Mouse (Mus musculus): ENCODE measurements around the gene Numb. TPM values are rescaled to one million over a fixed set of nuclear protein-coding genes. Genes with fewer than 3 reads are reported as not detected.
A peak's percentile ranks its signal among the peaks of the same experiment; 100 is the strongest.

Numb gene
- total RNA-seq, 1 experiment, result 17.2 TPM

DNA sequence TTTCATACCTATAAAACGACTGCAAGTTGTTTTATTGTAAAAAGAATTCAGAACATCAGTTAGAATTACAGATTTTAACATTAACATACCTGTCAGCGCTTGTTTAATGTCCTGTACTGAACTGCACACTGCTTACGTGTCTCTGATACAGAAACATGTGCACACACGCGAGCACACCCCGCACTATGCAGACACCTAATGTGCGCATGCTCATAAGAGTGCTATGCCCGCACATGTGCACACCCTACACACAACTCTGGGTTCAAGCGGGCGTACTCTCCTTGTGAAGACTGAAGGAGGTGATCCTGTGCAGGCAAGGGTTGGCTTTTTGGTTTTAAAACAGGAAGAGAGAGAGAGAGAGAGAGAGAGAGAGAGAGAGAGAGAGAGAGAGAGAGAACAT, 157.2 kb downstream of the Numb start:
- Histone ChIP-seq H3K4me3 (ENCODE audit: insufficient read depth in 1 of 2, low read depth in 1 of 2, low read length in 2 of 2, poor library complexity in 1 of 2, severe bottlenecking in 1 of 2) (no peak overlapping the region), H3K9ac (ENCODE audit: insufficient read depth, low read depth, low read length, poor library complexity, severe bottlenecking) (no peak overlapping the region), H3K36me3 (ENCODE audit: control insufficient read depth, insufficient read depth, low read length, poor library complexity, severe bottlenecking) (no peaks in the 10 kb centered on the region), H3K4me1 (ENCODE audit: control insufficient read depth in 2 of 2, insufficient read depth in 2 of 2, low read length in 2 of 2, poor library complexity in 1 of 2) (no peaks in the 10 kb centered on the region; a peak in 1 of 4 replicates), H3K9me3 (ENCODE audit: control insufficient read depth, insufficient read depth, low read depth, low read length) (no peaks in the 10 kb centered on the region), H3K27ac (ENCODE audit: insufficient read depth, low read depth, low read length, poor library complexity, severe bottlenecking) (no peak overlapping the region)
- no peak for DNase-seq (ENCODE audit: low read depth, low spot score)
- no peak for TF ChIP-seq HCFC1 (IDR thresholded peaks at IDR 0.05; ENCODE audit: borderline replicate concordance, insufficient read depth, low read length)
- in situ Hi-C loops (cut with MboI; ENCODE audit: low sequenced_read_pairs in 2 of 2, unreplicated experiment in 2 of 2), result no loop called here

DNA sequence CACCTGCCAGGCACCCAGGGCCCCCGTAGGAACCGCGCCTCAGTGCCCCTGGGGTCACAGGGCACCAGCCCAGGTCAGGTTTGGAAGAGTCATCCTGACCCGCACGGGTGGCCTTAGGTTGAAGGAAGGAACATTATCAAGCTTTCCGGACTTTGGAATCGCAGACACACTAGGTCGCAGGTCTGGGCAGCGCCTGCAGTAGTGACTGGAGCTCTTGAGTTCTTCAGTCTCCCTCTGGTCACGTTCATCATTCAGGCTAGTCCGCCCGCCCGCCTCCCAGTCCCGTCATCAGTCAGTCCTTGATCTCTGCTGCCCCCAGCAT, 157.7 kb downstream of the Numb start:
- no peak for DNase-seq (ENCODE audit: low read depth, low spot score)

DNA sequence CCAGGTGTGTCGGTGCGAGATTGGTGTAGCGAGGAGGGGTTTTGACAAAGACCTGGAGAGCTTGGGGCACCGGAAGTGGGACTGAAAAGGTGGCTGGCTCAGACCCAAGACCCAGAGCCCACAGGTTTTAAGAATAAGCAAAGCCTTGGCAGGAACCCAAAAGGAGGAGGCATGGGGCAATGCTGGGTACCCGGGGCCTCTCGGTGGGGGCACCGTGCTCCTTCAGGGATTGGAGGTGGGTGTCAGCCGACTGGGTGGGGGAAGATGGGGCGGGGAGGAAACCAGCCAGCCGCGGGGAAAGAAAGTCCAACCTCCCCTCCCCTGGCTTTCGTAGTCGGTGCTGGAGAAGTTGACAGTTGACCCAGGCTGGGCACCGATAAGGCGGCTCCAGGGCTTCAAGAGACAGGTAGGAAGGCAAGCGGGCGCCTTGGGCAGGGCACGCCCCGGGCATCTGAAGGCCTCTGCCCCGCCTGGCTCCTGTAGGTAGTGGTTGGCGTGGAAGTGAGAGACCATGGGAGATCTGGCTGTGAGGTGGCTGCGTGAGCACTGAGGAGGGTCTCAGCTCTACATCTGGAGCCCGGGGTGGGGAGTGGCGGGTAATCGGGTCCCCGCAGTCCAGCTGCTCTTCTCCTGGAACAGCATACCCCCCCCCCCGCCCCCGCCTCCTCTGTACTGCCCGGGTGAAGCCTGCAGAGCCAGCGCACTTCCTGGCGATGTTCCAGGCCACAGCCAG, 158.3 kb downstream of the Numb start, which contains the start of gene Papln:
Gene Papln (plus strand): TSS at position 324 of the 733 bp plus-strand sequence.
- Histone ChIP-seq H3K9me3 (ENCODE audit: control insufficient read depth, insufficient read depth, low read depth, low read length) (no peaks in the 10 kb centered on the region), H3K36me3 (ENCODE audit: control insufficient read depth, insufficient read depth, low read length, poor library complexity, severe bottlenecking) (no peaks in the 10 kb centered on the region), H3K4me3 (ENCODE audit: insufficient read depth in 1 of 2, low read depth in 1 of 2, low read length in 2 of 2, poor library complexity in 1 of 2, severe bottlenecking in 1 of 2) (peak within 1 kb of the TSS; percentile 63 to 67), H3K9ac (ENCODE audit: insufficient read depth, low read depth, low read length, poor library complexity, severe bottlenecking) (peak within 1 kb of the TSS; percentile 48), H3K4me1 (ENCODE audit: control insufficient read depth in 2 of 2, insufficient read depth in 2 of 2, low read length in 2 of 2, poor library complexity in 1 of 2) (peaks cover 0 to 3% of the 10 kb centered on the region in 2 experiments; a peak in 3 of 4 replicates), H3K27ac (ENCODE audit: insufficient read depth, low read depth, low read length, poor library complexity, severe bottlenecking) (no peak within 1 kb of the TSS)
- in situ Hi-C loops (cut with MboI; ENCODE audit: low sequenced_read_pairs in 2 of 2, unreplicated experiment in 2 of 2), result no loop called here
- DNase-seq (ENCODE audit: low read depth, low spot score), result no peak
- no peak for TF ChIP-seq HCFC1 (IDR thresholded peaks at IDR 0.05; ENCODE audit: borderline replicate concordance, insufficient read depth, low read length)
- TF ChIP-seq ZNF384 (IDR thresholded peaks at IDR 0.05; ENCODE audit: low read depth, low read length), result no peak
- no peak for TF ChIP-seq CHD2 (IDR thresholded peaks at IDR 0.05; ENCODE audit: low read depth, low read length)
- TF ChIP-seq MAFK (IDR thresholded peaks at IDR 0.05; ENCODE audit: insufficient read depth, low read depth, low read length), result no peak
- TF ChIP-seq ZC3H11A (IDR thresholded peaks at IDR 0.05; ENCODE audit: borderline replicate concordance, low read depth, low read length), result no peak

More for the DNA sequence above, 157.7 kb downstream of the Numb start:
- Histone ChIP-seq H3K27ac (ENCODE audit: insufficient read depth, low read depth, low read length, poor library complexity, severe bottlenecking) (no peak overlapping the region), H3K4me1 (ENCODE audit: control insufficient read depth in 2 of 2, insufficient read depth in 2 of 2, low read length in 2 of 2, poor library complexity in 1 of 2) (peaks cover 0 to 1% of the 10 kb centered on the region in 2 experiments; a peak in 1 of 4 replicates), H3K9me3 (ENCODE audit: control insufficient read depth, insufficient read depth, low read depth, low read length) (no peaks in the 10 kb centered on the region), H3K36me3 (ENCODE audit: control insufficient read depth, insufficient read depth, low read length, poor library complexity, severe bottlenecking) (no peaks in the 10 kb centered on the region), H3K9ac (ENCODE audit: insufficient read depth, low read depth, low read length, poor library complexity, severe bottlenecking) (peak overlapping the region; percentile 48; the same call in 1 of the 2 replicates), H3K4me3 (ENCODE audit: insufficient read depth in 1 of 2, low read depth in 1 of 2, low read length in 2 of 2, poor library complexity in 1 of 2, severe bottlenecking in 1 of 2) (peak overlapping the region; percentile 63)
- no peak for TF ChIP-seq ZNF384 (IDR thresholded peaks at IDR 0.05; ENCODE audit: low read depth, low read length)
- no peak for TF ChIP-seq ZC3H11A (IDR thresholded peaks at IDR 0.05; ENCODE audit: borderline replicate concordance, low read depth, low read length)
- TF ChIP-seq HCFC1 (IDR thresholded peaks at IDR 0.05; ENCODE audit: borderline replicate concordance, insufficient read depth, low read length), result no peak
- no peak for TF ChIP-seq MAFK (IDR thresholded peaks at IDR 0.05; ENCODE audit: insufficient read depth, low read depth, low read length)
- TF ChIP-seq CHD2 (IDR thresholded peaks at IDR 0.05; ENCODE audit: low read depth, low read length), result no peak
- in situ Hi-C loops (cut with MboI; ENCODE audit: low sequenced_read_pairs in 2 of 2, unreplicated experiment in 2 of 2), result no loop called here

DNA sequence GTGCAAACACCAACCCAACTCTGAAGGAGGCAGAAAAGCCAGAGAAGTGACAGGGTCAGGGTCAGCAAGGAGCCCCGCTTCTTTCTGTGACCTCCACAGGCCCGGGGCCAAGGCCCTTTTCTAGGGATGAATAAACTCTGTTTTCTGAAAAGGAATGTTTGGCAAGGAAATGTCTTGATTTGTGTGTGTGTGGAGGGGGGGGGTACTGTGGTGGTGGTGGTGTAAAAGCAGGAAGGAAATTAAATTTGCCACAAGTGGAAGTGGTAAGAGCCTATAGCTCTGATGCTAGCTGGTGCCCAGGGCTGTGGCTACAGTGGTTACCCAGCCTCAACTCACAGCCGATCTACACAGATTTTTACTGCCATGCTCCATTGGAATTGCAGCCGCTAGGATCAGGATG, 159.0 kb downstream of the Numb start:
- TF ChIP-seq ZC3H11A (IDR thresholded peaks at IDR 0.05; ENCODE audit: borderline replicate concordance, low read depth, low read length) (no peak), CHD2 (IDR thresholded peaks at IDR 0.05; ENCODE audit: low read depth, low read length) (no peak), HCFC1 (IDR thresholded peaks at IDR 0.05; ENCODE audit: borderline replicate concordance, insufficient read depth, low read length) (no peak), MAFK (IDR thresholded peaks at IDR 0.05; ENCODE audit: insufficient read depth, low read depth, low read length) (no peak), ZNF384 (IDR thresholded peaks at IDR 0.05; ENCODE audit: low read depth, low read length) (no peak)
- in situ Hi-C loops (cut with MboI; ENCODE audit: low sequenced_read_pairs in 2 of 2, unreplicated experiment in 2 of 2), result no loop called here
- Histone ChIP-seq H3K4me1 (ENCODE audit: control insufficient read depth in 2 of 2, insufficient read depth in 2 of 2, low read length in 2 of 2, poor library complexity in 1 of 2) (peaks cover 0 to 5% of the 10 kb centered on the region in 2 experiments; a peak in 3 of 4 replicates), H3K9ac (ENCODE audit: insufficient read depth, low read depth, low read length, poor library complexity, severe bottlenecking) (no peak overlapping the region), H3K36me3 (ENCODE audit: control insufficient read depth, insufficient read depth, low read length, poor library complexity, severe bottlenecking) (no peaks in the 10 kb centered on the region), H3K4me3 (ENCODE audit: insufficient read depth in 1 of 2, low read depth in 1 of 2, low read length in 2 of 2, poor library complexity in 1 of 2, severe bottlenecking in 1 of 2) (no peak overlapping the region), H3K27ac (ENCODE audit: insufficient read depth, low read depth, low read length, poor library complexity, severe bottlenecking) (no peak overlapping the region), H3K9me3 (ENCODE audit: control insufficient read depth, insufficient read depth, low read depth, low read length) (no peaks in the 10 kb centered on the region)
- no peak for DNase-seq (ENCODE audit: low read depth, low spot score)
